Mouse (Mus musculus) adrenal gland, adult (tissue): ENCODE results near the gene Hist1h3d.
"Not testable (repeated sequence)": the region's sequence is repeated elsewhere in the genome, so short reads cannot be mapped to it uniquely, and the experiment has no call there.

Experiments used
- DNase-seq, 2 experiments: peaks; one replicate each; pipeline ENCODE4 v3.0.0; 2022 to 2023; ENCODE audit warnings: low spot score in 1 of 2; ENCODE audit not compliant: inconsistent age in 2 of 2

Hist1h3d gene

DNA sequence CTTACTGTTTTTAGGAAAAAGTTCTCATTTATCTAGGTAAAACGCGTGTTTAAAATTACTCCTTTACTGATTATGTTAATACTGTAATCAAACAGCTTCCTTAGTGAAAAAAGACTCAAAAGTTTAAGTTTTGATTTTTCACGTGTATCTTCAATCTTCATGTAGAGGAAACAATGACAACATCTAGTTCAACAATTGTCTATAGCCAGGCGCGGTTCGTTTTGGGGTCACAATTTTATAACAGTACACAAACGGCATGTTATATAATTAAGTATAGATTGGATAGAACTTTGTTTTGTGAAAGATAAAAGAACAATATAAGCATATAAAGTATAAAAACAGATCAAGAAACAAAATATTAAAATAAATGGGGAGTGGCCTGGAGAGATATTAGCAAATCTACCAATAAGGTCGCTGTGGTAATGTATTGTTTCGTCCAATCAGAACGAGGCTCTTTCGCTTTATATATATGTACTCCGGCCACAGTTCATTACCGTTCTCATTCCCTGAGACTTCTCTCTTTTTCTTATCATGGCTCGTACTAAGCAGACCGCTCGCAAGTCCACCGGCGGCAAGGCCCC lies at the start of gene Hist1h3d:
Hist1h3d (plus strand) TSS at position 493 of the 581 bp plus-strand sequence.
- DNase-seq: peak in 1 of 2 experiments; percentile 86

DNA sequence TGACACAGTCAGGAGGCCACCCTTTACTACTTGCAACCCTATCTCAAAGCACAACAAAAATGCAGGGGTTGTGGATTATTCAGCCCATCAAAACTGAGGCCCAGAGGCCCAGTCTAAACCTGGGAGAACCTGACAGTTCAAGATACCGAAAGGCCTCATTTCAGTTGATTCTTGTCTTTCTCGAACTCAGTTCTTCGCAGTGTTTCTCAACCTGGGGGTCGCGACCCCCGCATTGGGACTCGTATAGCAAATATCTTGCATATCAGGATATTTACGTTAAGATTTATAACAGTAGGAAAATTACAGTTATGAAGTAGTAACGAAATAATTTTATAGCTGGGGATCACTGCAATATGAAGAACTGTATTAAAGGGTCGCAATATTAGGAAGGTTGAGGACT lies 49.7 kb upstream of the Hist1h3d start:
- DNase-seq: peak in 1 of 2 experiments; percentile 56

DNA sequence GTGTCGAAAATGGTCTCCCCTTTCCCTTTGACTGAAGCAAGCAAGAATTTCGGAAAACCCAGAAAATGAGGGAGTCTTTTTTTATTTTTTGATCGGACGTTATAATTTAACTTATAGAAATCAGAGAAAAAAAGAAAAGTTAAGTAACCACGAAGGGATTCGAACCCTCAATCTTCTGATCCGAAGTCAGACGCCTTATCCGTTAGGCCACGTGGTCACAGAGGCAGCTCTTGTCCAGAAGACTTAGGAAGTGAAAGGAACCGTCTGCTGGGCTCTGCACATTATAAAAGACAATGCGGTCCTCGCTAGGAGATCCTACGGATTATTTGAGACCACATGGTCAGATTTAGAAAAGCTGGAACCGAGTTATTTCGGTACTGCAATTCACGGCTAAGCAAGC lies 49.3 kb upstream of the Hist1h3d start:
- peak; percentile 90 to 99 for DNase-seq

DNA sequence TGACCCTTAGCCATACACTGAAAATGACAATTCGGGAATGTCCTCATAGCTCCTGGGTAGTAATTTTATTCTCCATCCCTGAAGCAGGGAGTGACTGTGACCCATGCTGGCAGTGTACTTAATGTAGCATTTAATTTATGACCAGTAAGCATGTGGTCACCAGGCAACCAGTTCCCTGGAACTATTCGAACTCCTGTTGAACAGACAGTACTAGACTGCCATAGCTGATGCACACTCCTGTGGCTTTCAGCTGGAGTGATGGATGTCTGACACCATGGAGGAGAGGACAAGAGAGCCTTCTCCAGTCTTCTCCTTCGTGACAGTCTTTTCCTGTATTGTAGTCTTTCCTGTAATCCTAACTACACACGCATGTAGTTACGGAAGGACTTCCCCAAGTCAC lies 46.6 kb upstream of the Hist1h3d start:
- DNase-seq: no peak

DNA sequence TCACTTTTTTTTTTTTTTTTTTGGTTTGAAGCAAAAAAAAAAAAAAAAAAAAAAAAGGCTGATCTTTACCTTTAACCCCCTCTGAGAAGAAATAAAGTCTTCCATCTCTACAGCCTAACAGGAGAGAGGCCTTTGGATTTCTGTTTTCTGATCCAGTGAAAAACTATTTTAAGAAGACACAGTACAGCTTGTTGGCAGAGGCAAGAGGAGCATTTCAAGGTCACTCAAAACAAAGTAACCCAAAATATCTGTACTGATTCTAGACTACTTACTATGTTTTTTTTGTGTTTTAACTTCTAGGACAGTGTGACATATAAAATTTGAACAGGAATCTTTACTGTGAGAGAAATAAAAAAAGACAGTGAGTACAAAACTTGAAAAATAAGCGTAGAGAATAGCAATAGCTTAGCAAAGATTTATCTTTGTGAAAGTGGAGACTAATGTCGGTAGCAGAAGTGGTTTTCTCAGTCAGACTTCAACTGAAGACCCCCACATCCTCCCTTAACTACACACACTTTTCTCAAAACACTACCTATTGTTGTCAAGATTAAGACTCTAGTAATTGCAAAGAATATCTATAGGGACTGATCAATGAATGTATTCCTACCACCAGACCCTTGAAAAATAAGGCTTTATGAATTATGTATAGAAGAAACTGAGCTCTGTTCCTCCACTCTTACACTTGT lies 45.9 kb upstream of the Hist1h3d start:
- DNase-seq: no peak

DNA sequence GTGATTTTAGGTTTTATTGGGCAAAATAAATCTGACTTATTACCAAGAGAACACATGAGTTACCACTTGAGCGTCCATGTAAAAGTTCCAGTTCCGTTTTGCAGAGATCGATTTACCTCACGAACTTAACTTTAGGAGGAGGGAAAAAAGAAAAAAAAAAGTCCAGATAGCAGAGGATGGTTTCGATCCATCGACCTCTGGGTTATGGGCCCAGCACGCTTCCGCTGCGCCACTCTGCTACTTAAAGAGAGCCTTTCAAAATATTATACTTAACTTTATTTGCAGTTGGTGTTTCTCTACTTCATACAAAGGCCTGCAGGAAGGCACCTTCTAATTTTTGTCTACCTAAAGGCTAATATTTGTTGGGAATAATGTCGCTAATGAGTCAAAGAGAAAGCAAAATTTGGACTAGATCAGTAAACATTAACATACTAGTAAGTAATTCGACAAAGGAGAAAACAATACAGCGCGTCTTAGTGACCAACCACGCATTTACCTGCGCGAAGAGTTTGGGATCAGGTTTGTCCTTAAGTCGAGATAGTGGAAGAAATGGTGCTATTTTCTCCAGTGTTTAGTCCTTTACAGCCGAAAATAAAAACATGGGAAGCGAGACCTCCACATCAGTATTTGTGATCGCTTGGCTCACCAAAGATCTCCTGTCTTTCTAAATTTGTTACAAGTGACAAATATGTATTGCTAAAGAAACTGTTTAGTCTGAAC lies 45.2 kb upstream of the Hist1h3d start:
- DNase-seq: peak; percentile 68 to 96

DNA sequence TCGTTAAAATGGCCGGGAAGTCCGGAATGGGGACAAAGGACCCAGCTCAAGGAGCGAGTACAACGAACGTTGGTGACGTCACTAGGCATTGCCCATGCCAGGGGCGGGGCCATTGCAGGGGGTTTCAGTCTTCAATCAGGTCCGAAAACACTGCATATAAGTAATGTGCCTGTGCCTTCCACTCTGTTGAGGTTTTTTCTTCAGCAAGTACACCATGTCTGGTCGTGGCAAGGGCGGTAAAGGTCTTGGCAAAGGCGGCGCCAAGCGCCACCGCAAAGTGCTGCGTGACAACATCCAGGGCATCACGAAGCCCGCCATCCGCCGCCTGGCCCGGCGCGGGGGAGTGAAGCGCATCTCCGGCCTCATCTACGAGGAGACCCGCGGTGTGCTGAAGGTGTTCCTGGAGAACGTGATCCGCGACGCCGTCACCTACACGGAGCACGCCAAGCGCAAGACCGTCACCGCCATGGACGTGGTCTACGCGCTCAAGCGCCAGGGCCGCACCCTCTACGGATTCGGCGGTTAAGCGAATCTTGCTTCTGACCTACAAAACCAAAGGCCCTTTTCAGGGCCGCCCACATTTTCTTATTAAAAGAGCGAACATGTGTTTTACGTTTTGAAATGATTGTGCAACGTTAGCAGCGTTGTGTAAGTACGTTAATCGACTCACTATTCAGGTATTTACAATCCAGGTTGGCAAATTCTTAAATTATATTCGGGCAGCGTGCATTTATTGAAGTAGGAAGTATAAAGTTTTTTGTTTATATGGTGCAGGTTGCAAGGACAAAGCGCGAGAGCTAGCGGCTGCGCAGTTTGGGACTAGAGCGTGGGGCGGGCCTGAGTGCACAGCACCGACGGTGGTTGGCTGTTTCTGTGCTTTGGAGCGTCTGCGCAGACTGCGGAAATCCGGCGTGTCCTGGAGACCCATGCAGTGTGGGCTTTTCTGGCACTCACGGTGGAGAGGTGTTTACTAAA lies 44.4 kb upstream of the Hist1h3d start, which contains the start of gene Hist1h4h:
Hist1h4h (plus strand) TSS at position 150 of the 975 bp plus-strand sequence.
- peak; percentile 97 to 100 for DNase-seq

DNA sequence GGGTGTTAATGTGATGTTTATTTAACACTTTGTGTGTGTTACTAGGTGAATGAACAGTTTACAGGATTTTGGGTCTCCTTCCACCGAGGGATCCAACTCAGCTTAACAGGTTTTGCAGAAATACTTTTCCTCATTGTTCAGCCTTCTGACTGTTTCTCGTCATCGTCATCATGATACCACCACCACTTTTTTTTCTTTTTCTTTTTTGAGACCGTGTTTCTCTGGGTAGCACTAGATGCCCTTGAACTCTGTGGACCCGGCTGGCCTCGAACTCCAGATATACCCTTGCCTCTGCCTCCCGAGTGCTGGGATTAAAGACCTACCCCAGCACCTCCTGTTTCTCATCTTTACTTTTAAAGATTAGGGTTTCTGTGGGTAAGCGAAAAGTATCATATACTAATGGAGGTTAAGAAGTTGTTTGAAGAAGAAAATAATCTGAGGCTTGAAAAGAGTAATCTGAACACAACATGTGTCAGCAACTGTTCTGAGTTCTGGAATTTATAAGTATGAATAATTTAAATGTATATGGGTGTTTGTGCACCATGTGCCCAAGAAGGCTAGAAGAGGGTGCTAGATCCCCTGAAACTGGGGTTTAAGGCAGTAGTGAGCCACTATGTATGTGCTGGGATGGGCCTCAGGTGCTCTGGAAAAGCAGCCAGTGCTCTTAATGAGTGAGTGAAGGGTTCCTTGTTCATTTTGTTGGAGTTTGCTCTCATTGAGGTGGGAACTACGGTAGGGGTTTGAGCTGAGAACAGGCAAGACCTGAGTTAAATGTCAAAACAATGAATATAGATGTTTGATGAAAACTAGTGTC lies 43.1 kb upstream of the Hist1h3d start:
- no peak for DNase-seq

DNA sequence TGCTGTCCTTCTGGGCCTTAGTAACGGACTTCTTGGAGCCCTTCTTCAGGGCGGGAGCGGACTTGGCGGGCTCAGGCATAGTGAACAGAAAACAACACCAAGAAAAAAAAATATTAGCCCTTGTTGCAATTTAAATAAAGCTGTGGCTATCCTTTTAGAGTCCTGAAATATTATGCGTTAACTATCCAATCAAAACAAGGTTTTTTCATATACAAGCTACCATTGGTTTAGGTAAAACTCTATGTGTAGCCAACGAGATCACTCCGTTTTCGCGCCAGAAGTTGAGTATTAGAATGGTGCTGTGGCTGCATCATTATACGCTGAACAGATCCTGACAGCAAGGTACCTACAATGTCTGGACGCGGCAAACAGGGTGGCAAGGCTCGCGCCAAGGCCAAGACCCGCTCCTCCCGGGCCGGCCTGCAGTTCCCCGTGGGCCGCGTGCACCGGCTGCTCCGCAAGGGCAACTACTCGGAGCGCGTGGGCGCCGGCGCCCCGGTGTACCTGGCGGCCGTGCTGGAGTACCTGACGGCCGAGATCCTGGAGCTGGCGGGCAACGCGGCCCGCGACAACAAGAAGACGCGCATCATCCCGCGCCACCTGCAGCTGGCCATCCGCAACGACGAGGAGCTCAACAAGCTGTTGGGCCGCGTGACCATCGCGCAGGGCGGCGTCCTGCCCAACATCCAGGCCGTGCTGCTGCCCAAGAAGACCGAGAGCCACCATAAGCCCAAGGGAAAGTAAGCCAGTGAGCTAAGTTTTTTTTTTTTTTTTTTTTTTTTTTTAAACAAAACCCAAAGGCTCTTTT lies 41.8 kb upstream of the Hist1h3d start, which contains the start of gene Hist1h2af:
Hist1h2af (plus strand) TSS at position 347 of the 808 bp plus-strand sequence.
- peak; percentile 56 to 84 for DNase-seq

DNA sequence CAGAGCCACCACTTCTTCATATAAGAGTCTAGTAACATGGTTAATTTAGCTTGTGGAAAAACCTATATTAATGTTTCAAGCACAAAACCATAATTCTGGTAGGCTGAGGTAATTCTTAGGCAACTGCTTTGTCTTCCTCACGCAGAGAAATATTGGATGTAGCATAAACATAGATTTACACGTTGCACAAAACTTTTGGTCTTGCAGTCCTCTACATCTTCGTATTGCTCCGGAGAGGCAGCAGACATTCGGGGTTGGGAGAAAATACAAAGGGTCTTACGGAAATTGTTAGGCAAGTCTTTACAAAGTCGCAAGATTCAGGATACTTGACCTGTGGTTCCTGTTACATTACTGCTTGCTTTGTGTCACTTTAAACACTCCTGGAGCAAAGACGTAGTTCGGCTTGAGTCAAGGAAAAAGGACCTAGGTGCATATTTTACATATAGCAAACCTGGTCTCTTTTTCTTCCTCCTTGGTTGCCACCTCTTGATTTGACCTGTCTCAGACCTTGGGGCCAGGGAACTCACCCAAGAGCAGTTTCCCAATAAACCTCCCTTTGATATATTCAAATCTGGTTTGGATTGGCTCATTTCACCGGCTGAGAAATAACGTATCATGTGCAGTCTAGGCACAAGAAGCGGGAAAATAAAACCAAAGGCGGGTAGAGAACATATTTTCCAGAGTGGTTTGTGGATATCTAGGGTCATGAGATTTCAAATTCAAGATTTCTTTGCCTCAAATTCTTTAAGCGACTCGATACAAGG lies 41.0 kb upstream of the Hist1h3d start:
- peak in 1 of 2 experiments; percentile 54 for DNase-seq

DNA sequence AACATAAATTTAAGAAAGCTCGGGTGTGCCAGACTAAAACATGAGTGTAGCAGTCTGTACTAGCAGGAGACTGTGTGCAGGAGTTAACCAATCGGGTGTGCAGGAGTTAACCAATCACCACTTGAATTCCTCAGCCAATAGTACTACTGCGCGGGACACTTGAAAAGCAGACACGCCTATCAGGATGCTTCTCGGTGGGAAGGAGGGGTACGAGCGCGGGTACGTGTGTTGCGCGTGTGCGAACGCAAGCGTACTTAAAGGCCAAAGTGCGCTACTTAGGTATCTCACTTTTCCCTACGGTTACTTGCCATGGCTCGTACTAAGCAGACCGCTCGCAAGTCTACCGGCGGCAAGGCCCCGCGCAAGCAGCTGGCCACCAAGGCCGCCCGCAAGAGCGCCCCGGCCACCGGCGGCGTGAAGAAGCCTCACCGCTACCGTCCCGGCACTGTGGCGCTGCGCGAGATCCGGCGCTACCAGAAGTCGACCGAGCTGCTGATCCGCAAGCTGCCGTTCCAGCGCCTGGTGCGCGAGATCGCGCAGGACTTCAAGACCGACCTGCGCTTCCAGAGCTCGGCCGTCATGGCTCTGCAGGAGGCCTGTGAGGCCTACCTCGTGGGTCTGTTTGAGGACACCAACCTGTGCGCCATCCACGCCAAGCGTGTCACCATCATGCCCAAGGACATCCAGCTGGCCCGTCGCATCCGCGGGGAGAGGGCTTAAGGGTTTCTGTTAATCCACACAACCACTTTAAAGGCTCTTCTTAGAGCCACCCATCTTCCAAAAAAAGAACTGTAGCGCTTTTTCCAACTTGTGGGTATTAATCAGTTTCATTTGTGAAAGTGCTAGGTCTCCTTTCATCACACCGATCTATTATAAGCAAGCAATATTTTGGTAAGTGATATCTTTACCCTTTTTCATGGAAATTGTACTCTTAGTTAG lies 40.2 kb upstream of the Hist1h3d start, which contains the start of gene Hist1h3g:
Hist1h3g (plus strand) TSS at position 286 of the 939 bp plus-strand sequence.
- peak; percentile 87 to 96 for DNase-seq

DNA sequence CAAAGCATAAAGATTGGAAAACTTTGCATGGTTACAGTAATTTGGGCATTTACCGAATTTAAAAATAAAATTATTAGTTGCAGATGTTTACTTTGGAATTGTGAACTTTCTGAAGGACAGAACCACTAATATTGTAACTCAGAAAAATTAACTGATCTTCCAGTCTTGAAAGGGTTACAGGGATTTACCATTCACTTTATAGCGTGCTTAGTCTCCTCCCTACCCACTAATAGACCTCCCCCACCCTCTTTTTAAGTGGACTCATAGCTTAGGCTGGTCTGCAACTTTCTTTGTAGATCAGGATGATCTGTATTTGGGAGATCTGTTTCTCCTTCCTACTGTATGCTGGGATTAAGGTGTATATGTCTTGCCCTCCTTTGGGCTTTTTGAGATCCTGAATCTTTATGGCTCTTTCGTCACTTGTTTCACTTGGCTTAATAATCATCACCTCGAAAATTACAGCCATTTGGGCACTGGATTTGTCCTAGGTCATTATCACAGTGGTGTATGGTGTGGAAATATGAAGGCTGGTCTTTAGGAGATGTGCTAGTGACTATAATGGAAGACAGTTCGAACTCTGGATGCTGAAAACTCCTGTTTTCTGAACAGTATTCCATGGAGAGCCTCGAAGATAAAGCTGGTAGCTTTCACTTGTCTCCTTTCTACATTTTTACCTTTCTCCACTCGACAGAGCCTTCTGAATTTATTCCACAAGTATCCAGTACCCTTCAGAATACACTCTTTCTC lies 39.3 kb upstream of the Hist1h3d start:
- no peak for DNase-seq

DNA sequence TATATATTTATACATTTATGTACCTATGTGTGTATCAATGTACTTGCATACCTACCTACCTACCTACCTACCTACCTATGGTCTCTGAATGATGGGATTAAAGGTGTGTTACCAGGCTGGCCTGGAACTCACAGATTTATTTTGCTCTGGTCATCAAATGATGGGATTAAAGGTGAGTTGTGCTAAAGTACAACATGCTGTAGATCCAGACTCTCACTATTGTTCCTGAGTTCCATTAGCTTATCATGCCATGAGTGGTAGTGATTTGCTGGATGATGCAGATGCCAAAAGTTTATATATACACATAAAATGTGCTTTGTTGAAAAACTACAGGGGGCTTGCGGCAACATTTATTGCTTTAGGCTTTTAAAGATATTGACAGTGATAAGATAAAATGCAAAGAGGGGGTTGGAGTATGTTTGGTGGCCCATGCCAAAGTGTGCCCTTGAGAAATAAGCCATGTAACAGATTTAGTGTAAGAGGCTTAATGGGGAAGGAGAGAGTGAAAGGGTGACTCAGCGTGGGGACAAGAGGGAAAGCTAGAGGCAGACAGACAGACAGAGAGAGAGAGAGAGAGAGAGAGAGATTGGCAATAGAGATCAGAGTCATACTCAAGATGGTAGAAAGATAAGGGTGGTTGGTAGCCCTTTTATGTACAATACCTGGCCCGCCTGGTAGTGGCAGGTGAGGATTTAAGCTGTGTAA lies 38.4 kb upstream of the Hist1h3d start:
- DNase-seq: no peak

DNA sequence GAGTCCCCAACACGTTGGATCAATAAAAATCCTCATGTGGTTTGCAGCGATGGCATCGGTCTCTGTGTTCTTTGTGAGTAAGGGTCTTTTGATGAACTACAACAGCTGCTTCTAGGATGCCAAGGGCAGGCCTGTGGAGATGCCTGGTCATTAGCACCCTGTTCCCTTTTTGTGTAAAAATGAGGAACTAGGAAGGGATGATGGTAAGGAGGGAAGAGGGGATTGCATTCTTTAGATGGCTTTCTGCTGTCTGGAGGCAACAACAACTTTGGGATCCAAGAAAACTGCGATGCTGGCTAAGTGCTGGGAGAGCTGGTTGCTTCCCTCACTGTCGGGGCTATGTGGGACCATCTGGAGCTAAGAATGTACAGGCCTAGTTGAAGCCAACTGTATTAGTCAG lies 37.3 kb upstream of the Hist1h3d start:
- no peak for DNase-seq

DNA sequence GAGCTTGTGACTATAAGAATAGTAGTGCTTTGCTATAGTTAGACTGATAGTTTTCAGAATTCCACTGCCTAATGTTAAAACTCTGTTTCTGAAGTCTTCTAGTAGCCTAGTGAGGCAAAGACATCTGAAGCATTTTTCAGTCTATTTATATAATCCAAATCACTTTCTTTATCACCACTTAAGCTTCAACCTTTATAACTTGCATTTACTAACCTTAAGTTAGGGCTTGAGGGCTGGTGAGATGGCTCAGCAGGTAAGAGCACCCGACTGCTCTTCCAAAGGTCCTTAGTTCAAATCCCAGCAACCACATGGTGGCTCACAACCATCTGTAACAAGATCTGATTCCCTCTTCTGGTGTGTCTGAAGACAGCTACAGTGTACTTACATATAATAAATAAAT lies 35.7 kb upstream of the Hist1h3d start:
- DNase-seq: not testable (repeated sequence)

DNA sequence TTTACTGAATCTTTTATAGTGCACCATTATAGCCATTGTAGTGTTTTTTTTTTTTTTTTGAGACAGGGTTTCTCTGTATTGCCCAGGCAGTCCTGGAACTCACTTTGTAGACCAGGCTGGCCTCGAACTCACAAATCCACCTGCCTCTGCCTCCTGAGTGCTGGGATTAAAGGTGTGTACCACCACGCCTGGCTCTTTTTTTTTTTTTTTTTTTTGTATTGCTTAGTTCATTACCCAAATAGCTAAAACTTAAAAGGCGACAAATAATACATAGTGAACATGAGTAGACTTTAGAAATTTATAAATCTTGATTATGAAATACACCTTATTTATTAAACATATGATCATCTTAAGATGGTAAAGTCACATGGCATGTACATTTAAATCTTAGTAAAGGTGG lies 34.1 kb upstream of the Hist1h3d start:
- DNase-seq: no peak
